Mouse (Mus musculus) embryo, embryonic 10.5 days (tissue): ENCODE data around the gene Dlg1.

ENCODE experiments used
- DNase-seq: peaks from one replicate; pipeline ENCODE4 v3.0.0-alpha.2; 2015; ENCODE audit warnings: low spot score

The Dlg1 gene

DNA sequence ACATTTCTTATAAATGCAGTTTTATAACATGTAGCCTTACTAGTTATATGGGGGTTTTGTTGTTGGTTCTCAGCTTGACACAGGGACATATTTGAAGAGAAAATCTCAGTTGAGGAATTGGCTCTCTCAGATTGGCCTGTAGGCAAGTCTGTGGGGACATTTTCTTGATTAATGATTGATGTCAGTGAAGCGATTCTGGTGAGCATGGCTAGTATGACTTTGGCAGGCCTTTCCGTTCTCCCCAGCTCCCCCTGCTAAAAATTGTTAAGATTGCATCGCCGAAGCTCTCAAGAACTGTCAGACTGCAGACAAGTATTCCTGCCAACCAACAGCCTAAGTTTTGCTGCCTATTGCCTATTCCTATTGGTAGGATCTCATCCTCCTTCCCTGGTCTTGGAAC is 73.8 kb downstream of the Dlg1 start:
- no peak for DNase-seq

DNA sequence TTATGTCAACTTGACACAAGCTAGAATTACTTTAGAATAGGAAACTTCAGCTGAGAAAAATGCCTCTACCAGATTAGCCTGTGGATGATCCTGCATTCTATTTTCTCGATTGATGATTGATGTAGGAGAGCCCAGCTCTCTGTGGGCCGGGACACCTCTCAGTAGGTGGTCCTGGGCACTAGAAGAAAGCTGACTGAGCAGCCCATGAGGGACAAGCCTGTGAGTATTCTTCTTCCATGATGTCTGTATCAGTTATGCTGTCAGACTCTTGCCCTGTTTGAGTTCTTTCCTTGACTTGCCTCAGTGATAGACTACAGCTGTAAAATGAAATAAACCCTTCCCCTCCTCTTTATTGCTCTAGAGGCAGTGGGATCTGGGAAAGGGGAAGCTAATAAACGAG is 74.5 kb downstream of the Dlg1 start:
- no peak for DNase-seq

- no peak for DNase-seq
Measured at GRCm38 (mm10) chr16:31740271-31740670, 77.0 kb downstream of the Dlg1 start.

- DNase-seq: no peak
Measured at GRCm38 (mm10) chr16:31740704-31741103, 77.5 kb downstream of the Dlg1 start.

DNA sequence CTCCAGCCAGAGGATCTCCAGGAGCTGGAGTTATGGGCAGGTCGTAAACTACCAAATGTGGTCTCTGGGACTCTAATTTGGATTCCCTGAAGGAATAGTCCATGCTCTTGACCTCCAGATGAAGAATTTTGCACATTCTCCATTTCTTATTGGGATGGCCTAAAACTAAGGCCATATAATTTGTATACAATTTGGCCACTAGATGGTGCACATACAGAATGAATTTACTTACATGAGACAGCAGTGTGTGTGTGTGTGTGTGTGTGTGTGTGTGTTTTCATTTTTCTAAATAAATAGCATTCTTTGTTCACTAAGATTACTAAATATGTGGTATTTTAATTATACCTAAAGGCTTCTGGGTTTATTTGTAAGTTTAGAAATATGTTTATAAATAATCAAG is 87.3 kb downstream of the Dlg1 start:
- peak; percentile 73 for DNase-seq

GRCm38 (mm10) chr16:31754172-31755025 is 91.2 kb downstream of the Dlg1 start:
- DNase-seq: no peak

- no peak for DNase-seq
Measured at GRCm38 (mm10) chr16:31755053-31755452, 91.8 kb downstream of the Dlg1 start.

GRCm38 (mm10) chr16:31756436-31756835 is 93.2 kb downstream of the Dlg1 start:
- DNase-seq: no peak

DNA sequence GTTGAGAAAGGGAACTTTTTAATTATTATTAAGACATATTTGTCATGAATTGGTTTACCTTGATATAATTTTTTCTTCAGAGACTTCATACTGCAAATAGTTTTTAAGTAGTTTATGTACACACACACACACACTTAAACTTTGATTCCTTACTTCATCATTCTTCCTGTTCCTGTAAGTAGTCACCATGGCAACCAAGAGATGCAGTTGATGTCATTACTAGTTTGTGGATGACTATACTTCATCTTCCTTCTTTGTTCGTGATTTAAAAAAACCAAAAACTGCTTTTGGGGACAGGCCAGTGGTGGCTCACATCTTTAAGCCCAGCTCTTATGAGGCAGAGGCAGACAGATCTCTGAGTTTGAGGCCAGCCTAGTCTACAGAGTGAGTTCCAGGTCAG is 94.4 kb downstream of the Dlg1 start:
- no peak for DNase-seq

- DNase-seq: no peak
Measured at GRCm38 (mm10) chr16:31759416-31759815, 96.2 kb downstream of the Dlg1 start.

DNA sequence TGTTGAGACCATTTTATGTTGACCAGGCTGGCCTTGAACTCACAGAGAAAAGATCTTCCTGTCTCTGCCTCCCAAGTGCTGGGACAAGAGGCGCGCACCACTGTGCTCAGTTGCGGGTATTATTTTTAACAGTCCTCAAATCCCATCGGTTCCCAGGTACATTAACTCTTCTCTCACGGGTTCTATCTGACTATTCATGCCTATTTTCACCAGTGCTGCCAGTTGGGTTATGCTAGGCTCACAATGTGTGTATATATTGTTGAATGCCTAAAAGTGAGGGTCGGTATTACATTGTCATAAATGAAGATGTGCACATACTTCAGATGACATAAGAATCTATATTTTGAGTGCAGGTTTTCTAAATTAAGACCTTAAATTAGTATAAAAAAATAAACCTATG is 103.1 kb downstream of the Dlg1 start:
- no peak for DNase-seq

- peak; percentile 41 for DNase-seq
Measured at GRCm38 (mm10) chr16:31766715-31767114, 103.5 kb downstream of the Dlg1 start.

DNA sequence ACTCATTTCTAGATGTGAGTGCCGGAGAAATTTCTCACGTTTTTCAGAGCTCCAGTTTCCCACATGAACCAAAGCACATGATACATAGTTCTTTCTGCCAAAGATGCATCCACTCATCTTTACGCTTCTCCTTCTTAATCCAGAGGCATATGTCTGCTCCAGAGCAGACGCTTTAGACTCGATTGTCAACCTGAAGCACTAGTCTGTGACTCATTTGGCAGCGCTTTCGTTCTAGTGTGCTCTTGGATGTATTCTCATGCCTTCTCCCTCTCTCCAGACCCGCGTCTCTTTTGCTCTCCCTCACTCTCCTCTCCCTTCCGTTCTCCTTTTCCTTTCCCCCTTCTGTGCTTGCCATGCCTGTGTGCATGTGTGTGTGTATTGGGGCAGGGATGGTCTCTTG is 112.7 kb downstream of the Dlg1 start:
- no peak for DNase-seq

GRCm38 (mm10) chr16:31781015-31781414 is 117.8 kb downstream of the Dlg1 start:
- DNase-seq: no peak

DNA sequence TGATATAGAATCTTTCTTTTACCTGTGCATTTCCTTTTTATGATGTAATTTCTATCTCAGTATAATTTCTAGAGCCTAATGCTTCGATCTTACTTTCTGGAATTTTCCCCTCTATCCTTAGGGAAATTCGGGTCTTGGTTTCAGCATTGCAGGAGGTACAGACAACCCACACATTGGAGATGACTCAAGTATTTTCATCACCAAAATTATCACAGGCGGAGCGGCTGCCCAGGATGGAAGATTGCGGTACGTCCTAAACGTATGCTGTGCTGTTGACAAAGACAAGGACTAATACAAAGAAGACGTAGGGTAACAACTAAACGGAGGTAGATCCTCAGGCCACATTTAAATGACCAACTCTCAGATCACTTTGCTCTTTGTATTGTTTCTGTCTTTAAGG is 126.8 kb downstream of the Dlg1 start:
- DNase-seq: no peak

DNA sequence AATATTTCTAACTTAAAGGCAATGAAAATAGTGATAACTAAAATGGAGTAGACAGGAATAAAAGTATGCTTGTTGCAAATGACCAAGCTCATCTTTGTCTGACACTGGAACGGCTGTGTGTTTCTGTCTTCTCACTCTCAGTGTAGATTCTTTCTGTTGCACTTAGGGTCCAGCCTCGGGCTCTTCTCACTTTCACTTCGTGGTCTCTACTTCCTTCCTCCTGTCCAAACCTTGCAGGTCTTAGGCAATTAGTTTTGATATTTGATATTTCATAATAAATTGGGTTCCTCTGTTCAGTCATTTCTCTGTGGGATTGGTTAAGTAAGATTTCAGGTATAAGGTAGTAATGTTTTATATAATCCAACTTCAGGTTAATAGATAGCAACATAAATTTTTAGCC is 140.4 kb downstream of the Dlg1 start:
- DNase-seq: no peak

DNA sequence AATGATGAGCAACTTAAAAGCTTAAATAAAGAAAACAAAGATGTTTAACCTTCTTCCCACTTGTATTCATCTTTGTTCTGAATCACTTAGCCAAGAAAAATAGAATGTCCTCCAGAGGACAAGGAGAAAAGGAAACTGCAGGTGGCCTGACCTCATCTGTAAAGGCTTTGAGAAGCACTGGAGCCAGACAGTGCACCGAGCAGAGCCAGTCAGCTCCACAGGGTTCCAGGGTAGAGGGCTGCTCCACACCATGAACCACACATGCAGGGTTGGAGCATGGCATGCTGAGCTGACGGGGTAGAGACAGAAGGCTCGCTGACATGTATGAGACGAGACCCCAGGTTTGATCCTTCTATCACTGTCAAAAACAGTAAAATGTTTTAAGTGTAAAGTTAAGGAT is 162.8 kb downstream of the Dlg1 start:
- DNase-seq: peak; percentile 51

DNA sequence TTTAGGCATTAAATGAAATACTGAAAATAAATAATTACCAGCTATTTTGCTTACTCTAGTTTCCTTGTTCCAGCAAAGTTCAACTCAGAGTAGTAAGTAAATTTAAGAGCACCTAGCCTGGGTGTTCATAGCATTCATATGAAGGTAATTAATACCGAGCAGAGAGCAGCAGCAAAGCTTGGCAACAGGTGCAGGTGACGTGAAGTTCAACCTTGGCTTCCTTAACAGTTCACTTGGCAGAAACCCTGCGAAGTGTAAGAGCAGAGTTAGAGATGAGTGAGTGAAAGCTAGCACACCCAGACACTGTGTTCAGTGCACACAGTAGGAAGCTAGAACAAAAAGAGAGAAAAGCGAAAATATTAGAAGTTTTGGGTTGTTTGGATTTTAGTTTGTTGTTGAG is 167.5 kb downstream of the Dlg1 start:
- no peak for DNase-seq

- DNase-seq: no peak
Measured at GRCm38 (mm10) chr16:31832630-31833422, 169.6 kb downstream of the Dlg1 start.

GRCm38 (mm10) chr16:31834011-31834584 is 170.9 kb downstream of the Dlg1 start:
- DNase-seq: no peak

DNA sequence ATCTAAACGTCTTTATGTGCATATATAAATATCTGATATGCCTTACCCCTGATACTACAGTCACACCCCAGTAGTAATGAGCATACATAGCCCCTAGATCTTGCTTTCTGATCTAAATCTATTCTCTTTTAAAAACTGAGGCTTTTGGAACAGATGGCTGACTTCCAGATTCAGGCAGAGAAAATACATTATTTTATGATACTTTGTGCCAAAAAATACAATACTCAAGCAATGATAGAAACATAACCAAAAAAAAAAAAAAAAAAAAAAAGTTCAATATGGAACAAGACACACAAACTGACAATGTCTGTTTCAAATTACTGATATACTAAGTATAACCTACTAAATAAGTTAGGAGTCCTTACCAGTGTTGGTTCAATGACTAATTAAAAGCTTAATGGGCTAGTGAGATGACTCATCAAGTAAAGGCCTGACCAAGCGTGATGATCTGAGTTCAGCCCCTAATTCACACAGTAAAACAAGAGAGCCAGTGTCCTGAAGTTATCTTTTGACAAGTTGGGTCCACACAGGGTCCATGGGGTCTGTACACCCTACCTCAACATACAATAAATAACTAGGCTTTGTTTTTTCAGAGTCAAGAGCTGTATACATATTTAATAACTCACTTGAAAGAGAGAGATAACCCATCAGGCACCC is 171.5 kb downstream of the Dlg1 start:
- DNase-seq: no peak

DNA sequence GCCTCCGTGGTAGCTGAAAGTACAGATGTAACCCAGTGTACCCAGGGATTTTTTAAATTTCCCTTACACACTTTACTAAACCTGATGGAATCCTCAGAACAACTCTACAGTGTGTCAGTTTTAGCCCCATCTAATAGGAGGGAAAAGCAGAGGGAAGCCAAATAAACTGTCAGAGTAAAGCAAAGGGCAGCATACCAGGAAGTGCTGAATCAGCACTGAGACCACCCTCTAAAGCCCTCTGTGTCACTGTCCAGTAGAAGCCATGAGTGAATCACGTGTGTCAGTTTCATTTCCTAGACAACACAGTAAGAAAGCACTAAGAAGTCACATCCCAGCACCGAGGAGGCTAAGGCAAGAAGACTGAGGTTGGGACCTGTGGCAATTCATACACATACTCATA is 174.1 kb downstream of the Dlg1 start:
- DNase-seq: no peak

DNA sequence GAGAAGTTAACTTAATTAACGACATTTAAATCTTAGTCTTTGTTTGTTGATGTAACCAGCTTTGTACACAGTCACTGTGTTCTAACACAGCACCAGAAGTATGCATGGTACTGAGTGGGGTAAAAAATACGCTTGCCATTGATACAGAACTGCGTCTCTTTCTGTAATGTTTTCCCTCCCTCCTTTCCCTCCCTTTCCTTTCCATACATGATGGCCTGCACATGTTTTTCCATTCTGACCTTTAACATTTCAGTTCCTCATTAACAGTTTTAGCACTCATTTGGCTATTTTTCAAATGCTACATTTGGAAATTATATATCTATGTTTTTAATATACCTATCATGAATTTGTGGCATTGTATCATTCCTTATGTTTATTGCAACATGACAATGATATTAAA is 181.0 kb downstream of the Dlg1 start:
- no peak for DNase-seq
